Mouse (Mus musculus): ENCODE data around the gene Lrrk1. TPM values are rescaled to one million over a fixed set of nuclear protein-coding genes. Genes with fewer than 3 reads are reported as not detected.
A peak's percentile ranks its signal among the peaks of the same experiment; 100 is the strongest.

Gene Lrrk1
- total RNA-seq, 2 experiments from 2014 or later = 22.6 to 24.7 TPM

DNA sequence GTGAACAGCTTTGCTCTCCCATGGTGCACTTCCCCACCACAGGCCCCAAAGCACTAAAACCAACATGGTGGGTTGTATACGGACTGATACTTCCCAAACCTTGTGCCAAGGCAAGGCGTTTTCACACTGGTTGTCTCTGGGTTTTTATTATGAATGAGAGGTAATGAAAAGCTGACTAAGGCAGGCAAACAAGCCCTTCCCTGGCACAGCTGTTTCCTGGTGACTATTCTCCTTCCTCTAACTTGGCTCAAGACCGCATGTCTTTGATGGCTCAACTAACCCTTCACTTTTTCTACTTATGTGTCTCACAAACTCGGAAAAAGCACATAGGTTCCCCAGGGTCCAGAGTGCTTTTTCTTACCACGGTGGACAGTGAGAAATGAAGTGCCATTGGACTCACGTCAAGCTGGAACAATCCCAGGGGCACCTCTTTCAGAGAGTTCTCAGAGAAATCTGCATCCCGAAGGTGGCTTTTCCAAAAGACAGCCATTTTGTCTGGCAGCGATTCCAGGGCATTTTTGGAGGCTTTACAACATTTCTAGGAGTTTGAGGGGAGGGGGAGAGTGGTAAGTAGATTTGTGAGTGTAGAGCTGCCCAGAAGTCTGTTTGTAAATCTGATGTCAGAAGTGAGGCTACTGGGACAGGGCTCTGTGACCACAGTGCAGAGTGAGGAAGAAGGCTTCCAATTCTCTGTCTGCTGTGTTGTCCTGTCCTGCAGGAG is 83.0 kb downstream of the Lrrk1 start:
- no peak for ATAC-seq (replicated peaks; ENCODE audit: poor library complexity, severe bottlenecking)

DNA sequence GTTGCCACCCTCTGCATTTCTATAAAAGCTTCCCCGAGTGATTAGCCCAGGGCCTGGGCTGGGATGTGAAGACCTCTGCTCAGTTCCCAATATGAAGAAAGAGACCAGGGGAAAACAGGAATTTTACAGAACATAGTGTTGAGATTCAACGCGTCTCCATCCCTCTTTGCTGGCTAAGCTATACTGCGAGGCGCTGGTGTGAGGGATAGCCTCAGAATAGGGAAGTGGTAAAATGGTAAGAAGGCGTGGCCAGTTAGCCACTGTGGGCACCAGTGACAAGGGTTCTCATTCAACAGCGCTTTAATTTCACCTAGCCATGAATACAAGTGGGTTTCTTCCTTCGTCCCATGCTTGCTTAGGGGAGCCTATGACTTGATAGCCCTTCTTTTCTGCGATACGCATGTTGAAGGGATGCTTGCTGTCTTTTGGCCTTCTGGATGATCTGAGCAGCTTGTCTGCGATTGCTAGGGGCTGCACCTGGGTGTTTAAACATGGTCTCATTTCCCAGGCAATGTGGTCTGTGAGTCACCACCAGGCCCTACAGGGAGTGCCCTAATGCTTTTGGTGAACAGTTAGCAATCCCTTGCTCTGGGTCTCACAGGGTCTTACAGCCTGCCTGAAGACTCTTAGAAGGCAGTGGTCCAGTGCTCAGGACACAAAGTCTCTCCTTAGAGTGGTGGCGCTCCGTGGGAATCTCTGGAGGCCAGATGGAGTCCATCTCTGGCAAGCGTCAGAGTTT is 84.1 kb downstream of the Lrrk1 start:
- peak; percentile 83 for ATAC-seq (replicated peaks; ENCODE audit: poor library complexity, severe bottlenecking)

DNA sequence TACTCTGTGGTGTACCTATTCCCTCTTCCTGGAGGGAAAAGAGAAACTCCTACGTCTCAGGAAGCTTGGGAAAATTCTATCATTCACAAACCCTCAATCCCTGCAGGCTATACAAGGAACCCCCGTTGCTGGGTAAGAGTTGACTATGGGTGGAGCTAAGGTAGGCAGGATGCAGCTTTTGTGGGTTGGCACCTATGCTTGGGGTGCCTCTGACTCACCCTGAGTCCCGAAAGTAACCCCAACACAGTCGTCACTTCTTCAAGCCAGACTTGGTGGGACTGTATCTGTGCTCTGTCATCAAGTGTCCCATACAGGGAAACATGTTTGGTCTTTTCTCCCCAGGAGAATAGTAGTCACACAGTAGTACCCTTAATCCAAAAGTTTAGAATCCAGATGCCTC is 86.7 kb downstream of the Lrrk1 start:
- no peak for ATAC-seq (replicated peaks; ENCODE audit: poor library complexity, severe bottlenecking)

DNA sequence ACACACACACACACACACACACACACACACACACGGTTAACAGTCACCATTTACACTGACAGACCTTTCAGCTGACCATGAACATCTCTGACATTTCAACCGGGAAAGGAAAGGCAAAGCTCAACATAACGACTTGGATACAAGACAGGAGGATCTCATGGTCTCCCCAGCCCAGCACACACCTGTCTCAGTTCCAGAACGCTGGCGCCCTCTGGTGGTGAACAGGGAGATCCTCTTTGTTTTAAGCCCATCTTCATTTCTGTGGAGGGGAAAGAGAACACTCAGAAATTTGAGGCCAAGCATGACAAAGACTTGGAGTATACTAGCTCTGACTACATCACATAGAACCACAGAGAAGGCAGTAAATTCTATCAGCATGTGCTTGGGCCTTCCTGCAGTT is 87.5 kb downstream of the Lrrk1 start:
- peak; percentile 40 for ATAC-seq (replicated peaks; ENCODE audit: poor library complexity, severe bottlenecking)

DNA sequence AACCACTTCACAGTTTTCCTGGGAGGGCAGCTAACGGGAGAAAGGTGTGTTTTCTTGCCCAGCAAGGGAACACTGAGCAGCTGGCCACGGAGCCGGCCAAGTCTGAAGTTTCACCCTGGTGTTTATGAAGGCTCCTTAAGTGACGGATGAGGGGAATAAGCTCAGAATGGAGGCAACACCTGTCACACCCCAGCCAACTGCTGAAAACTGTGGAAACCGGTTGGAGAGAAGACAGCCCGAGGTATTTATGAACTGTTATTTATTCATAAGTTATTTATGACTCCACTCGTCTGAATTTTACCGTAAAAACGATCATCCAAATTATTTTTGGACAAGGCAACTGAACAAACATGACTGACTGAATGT is 90.5 kb downstream of the Lrrk1 start:
- ATAC-seq (replicated peaks; ENCODE audit: poor library complexity, severe bottlenecking) = no peak

DNA sequence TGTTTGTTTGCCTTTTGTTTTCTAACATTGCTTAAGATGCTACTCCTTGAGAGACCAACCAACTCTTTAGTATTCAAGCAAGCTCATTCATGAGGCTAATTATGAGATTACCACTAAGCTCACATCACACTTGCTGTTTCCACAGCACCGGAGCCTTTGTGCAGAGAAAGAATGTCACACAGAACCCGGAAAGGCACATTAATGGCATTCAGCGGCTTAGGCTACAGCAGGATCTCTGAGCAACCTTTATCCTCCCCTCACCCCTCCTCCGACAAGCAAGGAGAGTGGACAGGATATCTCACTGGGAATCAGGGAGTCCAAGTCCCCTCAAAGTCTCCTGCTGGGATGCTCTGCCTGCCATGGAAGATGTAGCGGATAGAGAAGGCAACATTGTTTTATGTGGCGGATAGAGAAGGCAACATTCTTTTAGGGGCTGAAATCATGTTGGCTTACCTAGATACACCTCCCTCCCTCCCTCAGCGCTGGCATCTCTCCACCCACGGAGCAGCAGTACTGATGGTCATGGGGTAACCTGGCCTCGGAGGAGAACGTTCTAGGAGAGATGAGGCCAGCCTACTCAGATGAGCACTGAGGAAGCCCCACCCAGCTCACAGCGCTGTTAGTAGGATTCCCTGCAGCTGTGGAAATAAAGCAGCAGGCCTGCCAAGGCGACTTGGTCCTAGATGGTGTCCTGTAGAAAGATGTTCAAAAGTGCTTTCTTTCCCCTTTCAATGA is 91.1 kb downstream of the Lrrk1 start:
- ATAC-seq (replicated peaks; ENCODE audit: poor library complexity, severe bottlenecking) = no peak

DNA sequence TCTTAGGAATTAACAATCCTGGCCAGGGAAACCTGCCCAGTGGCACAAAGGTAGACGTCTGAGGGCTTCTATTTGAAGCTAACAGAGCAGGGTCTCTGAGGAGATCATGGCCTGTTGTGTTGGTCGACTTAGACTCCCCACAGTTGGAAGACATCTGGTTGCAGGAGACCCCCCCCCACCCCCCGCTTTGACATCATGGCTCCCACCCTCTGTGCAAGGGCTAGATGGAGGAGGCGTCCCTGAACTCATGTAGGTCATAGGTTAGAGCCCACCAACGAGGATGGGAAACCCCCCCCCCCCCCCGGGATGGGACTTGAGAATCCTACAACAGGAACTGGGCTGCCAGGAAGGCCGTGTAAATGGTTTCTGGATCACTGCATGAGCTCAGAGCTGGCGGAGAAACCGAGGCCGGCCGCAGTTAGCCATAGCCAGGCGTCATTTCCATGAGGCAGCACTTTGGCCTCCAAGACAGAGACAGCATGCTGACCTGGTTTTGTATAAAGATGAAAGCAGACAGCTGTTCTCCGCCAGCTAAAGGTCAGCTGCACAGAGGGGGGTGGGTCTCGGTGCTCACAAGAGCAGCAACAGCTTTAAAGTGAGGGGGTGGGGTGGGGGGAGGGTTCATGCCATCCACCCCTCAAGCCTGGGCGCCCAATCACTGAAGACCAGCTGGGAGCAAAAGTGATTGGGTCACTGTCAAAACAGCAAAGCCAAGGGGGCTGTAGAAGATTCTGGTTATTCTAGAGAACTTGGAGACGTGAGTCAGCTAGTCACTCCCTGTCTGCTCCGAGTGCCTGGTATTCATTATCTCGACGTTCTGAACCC is 95.4 kb downstream of the Lrrk1 start:
- ATAC-seq (replicated peaks; ENCODE audit: poor library complexity, severe bottlenecking) = no peak

DNA sequence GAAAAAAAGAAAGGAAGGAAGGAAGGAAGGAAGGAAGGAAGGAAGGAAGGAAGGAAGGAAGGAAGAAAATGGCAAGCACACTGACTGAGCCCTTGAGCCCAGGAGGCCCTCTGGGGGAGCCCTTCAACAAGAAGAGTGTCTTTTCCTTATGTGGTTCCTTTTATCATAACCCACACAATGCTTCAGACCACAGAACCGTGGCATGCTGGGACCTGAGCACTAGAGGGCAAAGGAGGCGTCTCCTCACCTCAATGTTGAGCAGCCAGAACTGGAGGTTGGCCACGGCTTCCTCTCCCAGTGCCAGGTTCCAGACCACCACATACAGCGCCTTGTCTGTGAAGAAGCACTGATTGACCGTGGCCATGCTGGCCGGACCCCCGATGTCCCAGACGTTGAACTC is 96.1 kb downstream of the Lrrk1 start:
- 0 out of 2 replicates have a peak, but pooled peaks have one; percentile 13 for ATAC-seq (replicated peaks; ENCODE audit: poor library complexity, severe bottlenecking)

DNA sequence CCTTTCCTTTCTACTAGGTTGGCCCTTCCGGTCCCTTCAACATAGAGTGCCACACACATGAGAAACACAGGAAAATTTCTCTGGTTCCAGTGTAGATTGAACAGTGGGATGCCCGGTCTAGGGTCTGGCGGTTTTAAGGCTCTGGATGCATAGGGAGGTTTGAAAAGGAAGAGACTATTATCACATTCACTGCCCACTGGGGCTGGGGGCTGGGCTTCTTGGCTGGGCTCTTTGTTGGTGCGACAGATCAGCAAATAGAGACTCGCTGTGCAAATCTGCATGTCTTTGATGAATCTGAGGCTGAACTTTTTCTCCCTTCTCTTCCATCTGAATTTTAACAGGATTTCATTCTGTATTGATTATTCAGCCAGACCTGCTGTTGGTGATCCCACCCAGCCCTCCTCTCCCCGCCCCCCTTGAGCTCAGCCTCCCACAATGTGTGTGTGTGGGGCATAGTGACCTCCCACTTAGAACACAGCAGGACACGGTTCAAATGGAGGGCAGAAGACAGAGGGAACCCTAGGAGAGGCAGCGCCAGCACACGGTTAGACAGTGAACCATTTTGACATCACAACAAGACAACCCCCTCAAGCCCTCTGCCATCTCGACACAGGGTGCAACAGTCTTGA is 105.1 kb downstream of the Lrrk1 start:
- no peak for ATAC-seq (replicated peaks; ENCODE audit: poor library complexity, severe bottlenecking)

DNA sequence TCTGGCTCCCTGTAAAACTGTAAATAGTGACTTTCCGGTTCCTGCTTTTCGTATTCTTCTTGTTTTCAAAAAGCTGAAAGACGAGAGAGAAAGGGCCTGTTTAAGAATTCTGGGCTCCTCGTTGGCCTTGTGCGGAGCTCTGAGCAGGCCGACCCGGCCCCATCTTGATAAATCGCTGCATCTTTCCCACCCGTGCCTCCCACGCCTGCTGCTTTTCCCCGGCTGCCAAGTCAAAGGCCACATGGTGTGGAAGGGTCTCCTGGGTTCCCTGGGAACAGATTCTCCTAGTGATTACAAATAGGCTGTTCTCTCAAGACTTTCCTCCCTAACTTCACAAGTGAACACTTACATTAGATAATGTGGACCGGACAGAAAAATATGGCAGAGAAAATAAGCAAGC is 105.9 kb downstream of the Lrrk1 start:
- no peak for ATAC-seq (replicated peaks; ENCODE audit: poor library complexity, severe bottlenecking)

DNA sequence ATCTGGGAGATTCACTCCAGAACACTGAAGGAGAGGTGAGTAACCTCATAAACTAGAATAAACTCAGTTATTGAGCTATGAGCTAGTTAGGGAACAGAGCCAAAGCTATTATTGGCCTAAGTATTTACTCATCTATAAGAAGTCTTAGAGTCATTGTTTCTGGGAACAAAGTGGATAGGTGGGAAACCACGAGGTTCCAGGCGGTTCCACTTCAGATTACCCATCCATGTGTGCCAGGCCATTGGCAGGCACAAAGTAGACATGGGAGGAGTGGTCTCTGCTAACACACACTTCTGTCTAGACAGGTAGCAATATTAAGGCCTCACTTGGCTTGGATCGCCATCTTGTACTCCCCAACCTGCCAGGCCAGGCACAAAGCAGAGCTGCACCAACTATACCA is 110.1 kb downstream of the Lrrk1 start:
- ATAC-seq (replicated peaks; ENCODE audit: poor library complexity, severe bottlenecking) = no peak

DNA sequence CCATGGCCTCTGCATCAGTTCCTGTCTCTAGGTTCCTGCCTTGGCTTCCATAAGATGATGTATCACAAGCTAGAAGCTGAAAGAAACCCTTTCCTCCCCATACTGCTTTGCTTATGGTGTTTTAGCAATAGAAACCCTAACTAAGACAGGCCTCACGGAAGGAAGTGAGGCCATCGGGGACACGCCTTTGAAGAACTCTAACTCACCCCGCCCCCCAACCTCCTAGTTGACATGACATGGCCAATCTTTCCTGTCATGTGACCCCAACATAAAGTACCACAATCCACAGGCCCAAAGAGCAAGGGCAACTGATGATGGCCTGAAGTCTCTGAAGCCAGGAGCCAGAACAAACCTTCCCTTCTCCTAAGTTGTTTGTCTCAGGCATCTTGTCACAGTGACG is 114.7 kb downstream of the Lrrk1 start:
- no peak for ATAC-seq (replicated peaks; ENCODE audit: poor library complexity, severe bottlenecking)

DNA sequence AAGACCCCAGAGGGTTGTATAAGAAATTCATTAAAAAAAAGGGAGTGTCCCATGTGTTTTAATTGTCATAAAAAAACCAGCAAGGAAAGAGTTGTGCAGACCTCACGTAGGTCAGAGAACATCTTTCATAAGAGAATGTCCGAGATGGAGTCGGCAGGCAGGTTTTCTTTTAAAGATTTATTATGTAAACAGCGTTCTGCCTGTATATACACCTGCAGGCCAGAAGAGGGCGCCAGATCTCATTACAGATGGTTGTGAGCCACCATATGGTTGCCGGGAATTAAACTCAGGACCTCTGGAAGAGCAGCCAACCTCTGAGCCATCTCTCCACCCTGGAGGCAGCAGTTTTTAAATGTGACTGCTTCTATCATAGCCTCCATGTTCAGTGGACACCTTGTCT is 116.9 kb downstream of the Lrrk1 start:
- ATAC-seq (replicated peaks; ENCODE audit: poor library complexity, severe bottlenecking) = no peak

DNA sequence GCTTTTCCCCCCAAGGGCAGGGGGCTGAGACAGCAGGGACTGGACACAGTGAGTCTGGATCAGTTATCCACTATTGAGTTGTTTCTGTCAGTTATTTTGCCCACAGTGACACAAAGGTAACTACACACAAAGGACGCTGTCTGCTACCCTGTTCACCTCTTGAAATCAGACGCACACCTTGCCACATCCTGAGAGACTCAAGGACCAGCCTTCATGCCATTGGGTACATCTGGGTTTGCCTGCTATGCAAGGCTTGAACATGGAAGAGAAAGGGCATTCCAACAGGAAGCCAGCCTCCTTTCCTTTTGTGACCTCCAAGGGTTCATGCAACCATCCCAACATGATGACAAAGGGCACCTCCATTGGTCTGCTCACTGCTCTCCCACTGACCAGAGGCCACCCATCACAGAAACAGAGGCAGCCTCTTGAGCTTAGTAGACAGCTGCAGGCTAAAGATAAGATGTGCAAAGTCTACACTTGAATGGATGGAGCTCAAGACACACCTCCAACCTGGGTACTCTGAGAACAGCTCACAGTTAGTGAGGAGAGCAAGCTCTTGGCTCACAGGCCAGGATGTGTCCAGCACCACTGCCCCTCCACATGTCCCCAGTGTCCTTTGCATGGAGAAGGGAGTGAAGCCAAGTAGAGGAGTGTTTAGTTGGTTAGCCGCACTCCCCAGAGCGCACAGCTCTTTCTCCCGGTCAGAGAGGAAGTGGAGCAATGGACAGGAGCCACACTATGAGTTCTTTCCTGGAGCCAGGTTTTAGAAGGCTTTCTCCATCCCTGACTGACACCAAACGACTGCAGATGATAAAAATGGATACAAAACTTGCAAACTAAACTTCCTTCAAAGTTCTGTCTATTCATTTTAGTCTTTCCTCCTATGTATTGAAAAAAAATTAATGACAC is 121.0 kb downstream of the Lrrk1 start:
- no peak for ATAC-seq (replicated peaks; ENCODE audit: poor library complexity, severe bottlenecking)

DNA sequence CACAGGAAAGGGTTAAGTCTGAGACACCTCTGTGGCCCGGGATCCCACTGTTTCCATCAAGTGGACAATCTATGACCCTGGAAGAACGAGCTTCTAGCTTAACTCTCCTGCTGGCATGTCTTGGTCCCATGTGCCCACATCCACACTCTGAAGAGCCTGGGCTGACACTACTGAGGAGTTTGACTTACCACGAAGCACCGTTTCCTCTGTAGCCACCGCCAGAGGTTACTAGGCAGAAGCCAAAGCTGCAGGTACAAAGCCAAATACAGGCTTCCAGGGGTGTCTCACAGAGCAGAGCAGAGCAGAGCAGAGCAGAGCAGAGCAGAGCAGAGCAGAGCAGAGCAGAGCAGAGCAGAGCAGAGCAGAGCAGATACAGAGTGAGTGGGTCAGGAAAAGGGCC is 124.7 kb downstream of the Lrrk1 start:
- ATAC-seq (replicated peaks; ENCODE audit: poor library complexity, severe bottlenecking) = no peak

DNA sequence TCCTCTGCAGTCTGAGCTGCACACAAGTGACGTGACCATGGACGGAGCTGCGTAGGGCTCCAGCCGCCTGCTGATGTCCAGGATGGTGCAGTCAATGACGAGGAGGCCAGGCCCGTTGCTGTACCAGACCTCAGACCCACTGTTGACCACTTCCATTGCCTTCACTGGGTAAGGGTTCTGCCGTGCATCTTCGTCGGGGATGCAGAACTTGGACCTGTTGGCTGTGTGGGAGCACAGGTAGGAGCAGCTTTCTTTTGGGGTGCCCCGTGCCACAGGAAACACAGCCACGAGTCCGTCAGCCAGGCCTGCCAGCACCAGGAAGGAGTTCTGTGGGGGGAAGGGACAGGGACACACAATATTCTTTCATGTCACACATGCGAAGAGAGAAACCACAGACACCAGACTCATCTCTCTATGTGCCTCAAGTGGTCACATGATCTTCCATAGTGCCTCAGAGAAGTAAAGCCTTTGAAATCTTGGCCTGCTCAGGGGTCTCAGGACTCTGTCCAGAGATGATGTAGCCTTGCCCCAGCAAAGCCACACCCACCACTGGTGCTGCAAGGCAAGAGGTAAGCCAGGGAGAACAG is 125.5 kb downstream of the Lrrk1 start:
- no peak for ATAC-seq (replicated peaks; ENCODE audit: poor library complexity, severe bottlenecking)

DNA sequence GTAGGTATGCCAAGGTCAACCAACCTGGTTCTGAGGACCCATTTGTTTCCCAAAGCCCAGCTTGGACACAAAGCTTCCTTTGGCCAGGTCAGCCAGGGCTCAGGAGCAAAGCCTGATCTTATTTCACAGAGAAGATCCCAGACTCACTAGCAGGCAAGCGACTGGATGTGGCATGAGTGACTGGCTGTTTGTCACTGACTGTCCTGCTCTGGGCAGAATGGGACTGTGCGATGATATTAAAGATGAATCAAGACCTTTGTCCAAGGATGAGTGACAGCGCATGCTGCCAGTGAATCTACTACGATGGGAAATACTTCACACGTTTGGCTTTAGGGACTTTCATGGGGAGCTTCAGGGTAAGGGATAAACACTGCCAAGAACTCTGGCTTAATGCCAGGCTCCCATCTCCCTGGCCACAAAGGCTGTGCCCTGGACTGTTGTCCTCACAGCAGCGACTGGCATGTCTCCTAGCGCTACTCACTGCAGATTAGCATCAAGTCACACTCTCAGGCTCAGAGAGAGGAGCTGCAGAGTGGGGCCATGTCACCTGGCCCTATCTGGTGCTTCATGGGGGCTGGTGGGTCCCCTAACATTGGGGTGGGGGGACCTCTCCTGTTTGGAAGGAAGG is 127.3 kb downstream of the Lrrk1 start:
- ATAC-seq (replicated peaks; ENCODE audit: poor library complexity, severe bottlenecking) = no peak

DNA sequence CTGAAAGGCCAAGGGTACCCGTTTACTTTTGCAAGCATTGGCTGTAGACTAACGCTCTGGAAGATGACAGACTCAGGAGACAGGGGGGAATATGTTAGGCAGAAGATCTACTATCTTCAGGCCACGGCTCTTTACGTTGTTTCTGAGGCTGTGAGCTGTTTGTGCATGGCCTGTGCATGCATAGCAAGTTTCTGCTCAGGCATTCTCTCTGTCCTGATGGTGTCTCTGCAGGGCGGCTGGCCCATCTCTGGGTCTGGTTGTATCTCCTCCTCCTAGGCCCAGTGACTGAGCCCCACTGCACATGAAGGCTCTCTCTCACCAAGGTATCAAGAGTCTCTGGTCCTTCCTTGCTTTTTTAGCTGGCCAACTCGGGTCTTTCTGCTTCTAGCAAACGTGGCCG is 127.9 kb downstream of the Lrrk1 start:
- no peak for ATAC-seq (replicated peaks; ENCODE audit: poor library complexity, severe bottlenecking)
